Mouse (Mus musculus) ES-Bruce4 (cell line): ENCODE results near the gene Col5a1. TPM values are rescaled to one million over a fixed set of nuclear protein-coding genes. Genes with fewer than 3 reads are reported as not detected.

Source experiments
- H3K27ac ChIP-seq: 2 replicates; pipeline ENCODE4 v1.5.1; 2012; ENCODE audit warnings: low read length, inconsistent platforms; ENCODE audit not compliant: insufficient read depth
- H3K27me3 ChIP-seq: 2 replicates; pipeline ENCODE4 v1.6.1; 2012; ENCODE audit warnings: mild to moderate bottlenecking, low read length, inconsistent platforms; ENCODE audit not compliant: control insufficient read depth, poor library complexity, insufficient read depth, severe bottlenecking
- H3K36me3 ChIP-seq: 2 replicates; pipeline ENCODE4 v1.6.1; 2012; ENCODE audit warnings: inconsistent platforms, mild to moderate bottlenecking, low read length, moderate library complexity; ENCODE audit not compliant: control insufficient read depth, poor library complexity, insufficient read depth, severe bottlenecking
- H3K4me1 ChIP-seq: one replicate; pipeline ENCODE4 v1.8.1; 2011; ENCODE audit warnings: low read length; ENCODE audit not compliant: control insufficient read depth, insufficient read depth
- H3K4me3 ChIP-seq: 2 replicates; pipeline ENCODE4 v1.5.1; 2011; ENCODE audit warnings: low read depth, mild to moderate bottlenecking, low read length
- H3K9ac ChIP-seq: 2 replicates; pipeline ENCODE4 v1.6.1; 2012; ENCODE audit warnings: low read depth, mild to moderate bottlenecking, inconsistent platforms; ENCODE audit not compliant: poor library complexity, severe bottlenecking
- H3K9me3 ChIP-seq: replicated peaks from 2 replicates; pipeline ENCODE4 v1.6.1; 2012; ENCODE audit warnings: mild to moderate bottlenecking, low read length, inconsistent platforms; ENCODE audit not compliant: control insufficient read depth, poor library complexity, insufficient read depth, severe bottlenecking
- CTCF ChIP-seq: IDR thresholded peaks from one replicate; pipeline ENCODE4 v1.8.1; 2011; ENCODE audit warnings: low read depth, low read length
- EP300 ChIP-seq: IDR thresholded peaks from 2 replicates; pipeline ENCODE4 v1.6.1; 2011; ENCODE audit warnings: low read depth, low read length; ENCODE audit not compliant: insufficient read depth
- POLR2A ChIP-seq: IDR thresholded peaks from one replicate; pipeline ENCODE4 v1.8.1; 2011; ENCODE audit warnings: low read length; ENCODE audit not compliant: insufficient read depth
- polyA plus RNA-seq: library from polyadenylated mRNA; stranded (reverse); fragments of >200 nt; gene quantifications from 2 replicates; pipeline ENCODE4 v1.2.4, GENCODE M21; 2011; ENCODE audit warnings: low read depth; ENCODE audit not compliant: missing spikeins, insufficient read depth, insufficient read length

Col5a1 gene
- polyA plus RNA-seq, 1 experiment, result 19.3 TPM

DNA sequence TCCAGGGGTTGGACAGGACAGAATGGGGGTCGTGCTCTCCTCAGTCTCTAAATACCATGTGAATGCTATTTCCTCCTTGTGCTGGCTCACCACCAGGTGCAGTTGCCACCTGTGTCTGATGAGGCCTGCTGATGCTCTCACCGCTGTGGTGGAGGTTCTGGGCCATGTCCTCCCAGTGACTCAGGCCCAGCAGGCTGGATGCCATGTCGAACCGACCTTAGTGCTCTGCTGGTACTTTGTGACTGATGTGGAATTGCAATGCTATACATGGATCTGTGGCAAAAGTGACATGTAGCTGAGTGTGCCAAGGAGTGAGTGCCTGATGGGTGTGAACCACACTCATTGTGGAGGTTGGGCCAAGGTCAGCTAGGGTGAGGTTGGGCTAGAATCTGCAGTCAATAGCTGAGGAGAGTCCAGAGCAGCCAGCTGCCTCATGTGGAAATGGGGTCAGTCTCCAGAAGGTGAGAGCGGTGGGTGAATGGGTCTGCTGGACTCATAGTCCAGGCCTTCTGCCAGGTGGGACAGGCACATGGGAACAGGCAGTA lies 44.3 kb downstream of the Col5a1 start:
- Histone ChIP-seq H3K27ac (no peak overlapping the region), H3K9ac (no peak overlapping the region), H3K27me3 (no peaks in the 10 kb centered on the region), H3K4me3 (no peak overlapping the region), H3K9me3 (no peaks in the 10 kb centered on the region), H3K4me1 (no peaks in the 10 kb centered on the region), H3K36me3 (no peaks in the 10 kb centered on the region)
- no peak for TF ChIP-seq EP300
- TF ChIP-seq POLR2A, result no peak
- TF ChIP-seq CTCF, result no peak

DNA sequence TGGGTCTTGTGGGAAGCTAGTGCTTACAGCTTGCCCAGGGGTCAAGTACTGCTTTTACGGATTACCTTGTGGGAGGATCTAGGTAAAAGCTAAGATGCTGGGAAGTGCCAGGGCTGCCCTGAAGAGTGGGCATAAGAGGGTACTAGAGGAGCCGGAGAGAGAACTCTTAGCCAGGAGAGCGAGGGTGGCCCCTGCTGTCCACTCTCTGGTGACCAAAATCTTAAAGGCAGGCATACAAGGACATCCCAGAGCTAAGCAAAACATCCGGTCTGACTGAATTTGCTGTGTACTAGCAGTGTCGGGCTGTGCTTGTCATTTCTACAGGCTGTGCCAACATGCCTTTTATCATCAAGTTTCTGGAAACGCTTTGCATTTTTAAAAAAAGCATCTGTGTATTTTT lies 44.9 kb downstream of the Col5a1 start:
- no peak for TF ChIP-seq EP300
- no peak for TF ChIP-seq POLR2A
- TF ChIP-seq CTCF, result no peak
- Histone ChIP-seq H3K4me3 (no peak overlapping the region), H3K9ac (no peak overlapping the region), H3K9me3 (no peaks in the 10 kb centered on the region), H3K27me3 (no peaks in the 10 kb centered on the region), H3K36me3 (no peaks in the 10 kb centered on the region), H3K27ac (no peak overlapping the region), H3K4me1 (no peaks in the 10 kb centered on the region)

DNA sequence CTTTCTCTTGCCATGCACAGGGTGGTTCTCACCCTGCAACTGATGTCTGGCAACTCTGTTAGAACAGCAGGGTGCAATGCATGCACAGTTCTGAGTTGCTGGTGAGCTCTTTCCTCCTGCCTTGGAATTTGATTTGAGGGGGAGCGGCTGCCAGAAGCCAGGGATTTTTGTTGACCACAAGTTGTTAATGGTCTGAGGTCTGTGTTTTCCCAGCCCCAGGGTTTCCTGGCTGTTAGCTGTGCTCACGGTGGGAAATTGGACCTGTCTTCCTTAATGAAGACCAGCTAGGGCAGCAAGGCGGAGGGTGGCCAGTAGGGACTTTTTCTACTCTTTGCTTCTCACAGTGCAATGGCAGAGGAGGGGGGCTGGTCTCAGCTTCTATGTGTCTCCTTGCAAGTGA lies 45.7 kb downstream of the Col5a1 start:
- no peak overlapping the region for H3K9ac ChIP-seq
- no peak overlapping the region for H3K27ac ChIP-seq
- TF ChIP-seq EP300 (no peak), CTCF (no peak), POLR2A (no peak)
- H3K4me1 ChIP-seq, result no peaks in the 10 kb centered on the region
- no peaks in the 10 kb centered on the region for H3K36me3 ChIP-seq
- no peaks in the 10 kb centered on the region for H3K27me3 ChIP-seq
- no peaks in the 10 kb centered on the region for H3K9me3 ChIP-seq
- H3K4me3 ChIP-seq, result no peak overlapping the region

DNA sequence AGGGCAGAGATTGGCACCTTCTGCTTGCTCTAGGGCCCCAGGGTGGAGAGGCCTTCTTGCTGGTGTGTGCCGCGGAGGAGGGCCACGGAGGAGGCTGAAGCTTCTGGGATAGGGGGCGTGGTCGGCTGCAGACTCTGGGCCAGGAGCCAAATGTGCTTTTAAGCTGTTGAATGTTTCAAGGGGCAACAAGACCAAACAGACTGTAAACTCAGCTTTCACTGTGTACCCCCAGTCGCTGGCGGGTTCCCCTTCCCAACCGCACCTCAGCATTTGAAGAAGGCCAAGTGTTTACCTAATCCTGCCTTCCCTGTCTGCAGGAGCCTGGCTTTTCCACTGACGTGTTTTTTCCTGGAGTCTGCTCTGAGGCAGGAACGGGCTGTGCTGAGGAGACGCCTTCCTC lies 48.0 kb downstream of the Col5a1 start:
- no peaks in the 10 kb centered on the region for H3K4me1 ChIP-seq
- no peak overlapping the region for H3K9ac ChIP-seq
- H3K27ac ChIP-seq, result no peak overlapping the region
- H3K27me3 ChIP-seq, result no peaks in the 10 kb centered on the region
- H3K4me3 ChIP-seq, result no peak overlapping the region
- H3K9me3 ChIP-seq, result no peaks in the 10 kb centered on the region
- TF ChIP-seq EP300 (no peak), POLR2A (no peak), CTCF (no peak)
- H3K36me3 ChIP-seq, result no peaks in the 10 kb centered on the region

DNA sequence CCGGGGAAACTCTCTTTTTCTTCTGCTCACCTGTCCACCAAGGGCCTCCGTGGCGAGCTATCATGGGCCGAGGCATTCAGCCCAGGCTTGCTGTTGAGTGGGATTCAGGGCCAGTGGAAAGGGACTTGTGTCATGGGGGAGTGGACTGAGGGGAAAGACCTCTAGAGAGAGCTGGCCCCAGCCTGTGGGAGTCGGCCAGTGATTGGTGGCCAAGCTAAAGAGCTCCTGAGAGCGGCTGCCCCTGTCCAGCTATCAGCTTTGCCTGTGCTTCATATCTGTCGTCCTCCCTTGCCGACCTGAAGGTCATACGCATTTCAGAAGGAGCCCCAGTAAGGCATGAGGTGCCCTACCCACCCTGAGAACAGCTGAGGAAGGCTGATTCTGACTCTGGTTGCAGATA lies 48.6 kb downstream of the Col5a1 start:
- no peak overlapping the region for H3K4me3 ChIP-seq
- H3K27ac ChIP-seq, result no peak overlapping the region
- H3K36me3 ChIP-seq, result no peaks in the 10 kb centered on the region
- H3K9me3 ChIP-seq, result no peaks in the 10 kb centered on the region
- TF ChIP-seq POLR2A, result no peak
- no peak for TF ChIP-seq CTCF
- no peak for TF ChIP-seq EP300
- no peaks in the 10 kb centered on the region for H3K27me3 ChIP-seq
- H3K9ac ChIP-seq, result no peak overlapping the region
- H3K4me1 ChIP-seq, result no peaks in the 10 kb centered on the region

DNA sequence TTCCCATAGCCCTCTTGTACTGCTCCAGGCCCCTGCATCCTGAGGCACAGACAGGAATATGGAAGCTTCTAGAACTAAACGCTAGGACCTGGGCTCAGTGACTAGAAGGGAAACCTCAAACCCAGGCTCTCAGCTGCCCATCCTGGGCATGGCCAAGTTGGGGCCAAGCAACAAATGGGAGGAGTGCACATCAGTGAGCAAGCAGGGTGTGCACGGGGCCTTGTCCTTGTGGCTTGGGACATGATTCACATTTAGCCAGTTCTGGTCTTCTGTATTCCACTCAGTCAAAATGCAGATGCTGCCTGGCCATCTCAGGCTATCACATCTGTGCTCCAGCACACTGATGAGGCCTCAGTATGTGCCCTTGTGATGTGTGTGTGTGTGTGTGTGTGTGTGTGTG lies 49.2 kb downstream of the Col5a1 start:
- Histone ChIP-seq H3K9ac (no peak overlapping the region), H3K27ac (no peak overlapping the region), H3K36me3 (no peaks in the 10 kb centered on the region), H3K27me3 (no peaks in the 10 kb centered on the region), H3K4me1 (no peaks in the 10 kb centered on the region), H3K9me3 (no peaks in the 10 kb centered on the region), H3K4me3 (no peak overlapping the region)
- no peak for TF ChIP-seq EP300
- no peak for TF ChIP-seq CTCF
- no peak for TF ChIP-seq POLR2A
